Mouse (Mus musculus) stomach, embryonic 14.5 days (tissue): ENCODE measurements around the gene Il17rb. TPM values are rescaled to one million over a fixed set of nuclear protein-coding genes. Genes with fewer than 3 reads are reported as not detected.

ENCODE experiments used
- ATAC-seq: fragments of 200-750 bp; cut with Nextera tagmentation; 2 replicates; pipeline ENCODE4 v1.8.0; 2017; ENCODE audit warnings: low read depth, moderate TSS enrichment; ENCODE audit not compliant: insufficient number of reproducible peaks, insufficient read depth, low FRiP score
- H3K27ac ChIP-seq: fragments of 300-500 bp; sonication (generic); 2 replicates; pipeline ENCODE4 v1.5.1; 2014; ENCODE audit warnings: mild to moderate bottlenecking, low read length, moderate library complexity, mixed read lengths
- H3K27me3 ChIP-seq: fragments of 300-500 bp; sonication (generic); 2 replicates; pipeline ENCODE4 v1.6.1; 2014; ENCODE audit warnings: low read length, control low read depth, mixed read lengths; ENCODE audit not compliant: control insufficient read depth, insufficient read depth
- H3K36me3 ChIP-seq: fragments of 300-500 bp; sonication (generic); 2 replicates; pipeline ENCODE4 v1.6.1; 2014; ENCODE audit warnings: mild to moderate bottlenecking, control low read depth, low read length, moderate library complexity, mixed read lengths; ENCODE audit not compliant: control insufficient read depth, insufficient read depth
- H3K4me1 ChIP-seq: fragments of 300-500 bp; sonication (generic); 2 replicates; pipeline ENCODE4 v1.6.1; 2014; ENCODE audit warnings: low read length, control low read depth, mixed read lengths; ENCODE audit not compliant: control insufficient read depth, insufficient read depth
- H3K4me2 ChIP-seq: fragments of 300-500 bp; sonication (generic); replicated peaks from 2 replicates; pipeline ENCODE4 v1.6.1; 2014; ENCODE audit warnings: low read depth, low read length, control low read depth
- H3K4me3 ChIP-seq: fragments of 300-500 bp; sonication (generic); 2 replicates; pipeline ENCODE4 v1.5.1; 2014; ENCODE audit warnings: low read depth, low read length, control low read depth
- H3K9ac ChIP-seq: fragments of 300-500 bp; sonication (generic); replicated peaks from 2 replicates; pipeline ENCODE4 v1.6.1; 2014; ENCODE audit warnings: low read depth, mild to moderate bottlenecking, control low read depth, low read length, moderate library complexity, mixed read lengths
- H3K9me3 ChIP-seq: fragments of 300-500 bp; sonication (generic); 2 replicates; pipeline ENCODE4 v1.6.1; 2016; ENCODE audit warnings: low read depth, low read length, control low read depth; ENCODE audit not compliant: control insufficient read depth
- WGBS: fragments of 180-500 bp; shearing (Covaris S2); extraction: QIAGEN DNeasy Blood & Tissue Kit; methylation state at CpG from one replicate; pipeline ENCODE4 v1.1.7; 2014; 5-methylcytosine and 5-hydroxymethylcytosine counted together
- microRNA-seq: library from miRNA; unstranded; fragments of <30 nt; microRNA quantifications from one replicate; pipeline ENCODE4, GENCODE M21; 2016
- polyA plus RNA-seq: library from polyadenylated mRNA; unstranded; fragments of >200 nt; fragmentation: Nextera tagmentation; extraction: Ambion mirVana; gene quantifications from 2 replicates; pipeline ENCODE4 v1.2.1, GENCODE M21; 2014

The Il17rb gene
- polyA plus RNA-seq, 1 experiment from 2014 or later = 0.94 TPM

DNA sequence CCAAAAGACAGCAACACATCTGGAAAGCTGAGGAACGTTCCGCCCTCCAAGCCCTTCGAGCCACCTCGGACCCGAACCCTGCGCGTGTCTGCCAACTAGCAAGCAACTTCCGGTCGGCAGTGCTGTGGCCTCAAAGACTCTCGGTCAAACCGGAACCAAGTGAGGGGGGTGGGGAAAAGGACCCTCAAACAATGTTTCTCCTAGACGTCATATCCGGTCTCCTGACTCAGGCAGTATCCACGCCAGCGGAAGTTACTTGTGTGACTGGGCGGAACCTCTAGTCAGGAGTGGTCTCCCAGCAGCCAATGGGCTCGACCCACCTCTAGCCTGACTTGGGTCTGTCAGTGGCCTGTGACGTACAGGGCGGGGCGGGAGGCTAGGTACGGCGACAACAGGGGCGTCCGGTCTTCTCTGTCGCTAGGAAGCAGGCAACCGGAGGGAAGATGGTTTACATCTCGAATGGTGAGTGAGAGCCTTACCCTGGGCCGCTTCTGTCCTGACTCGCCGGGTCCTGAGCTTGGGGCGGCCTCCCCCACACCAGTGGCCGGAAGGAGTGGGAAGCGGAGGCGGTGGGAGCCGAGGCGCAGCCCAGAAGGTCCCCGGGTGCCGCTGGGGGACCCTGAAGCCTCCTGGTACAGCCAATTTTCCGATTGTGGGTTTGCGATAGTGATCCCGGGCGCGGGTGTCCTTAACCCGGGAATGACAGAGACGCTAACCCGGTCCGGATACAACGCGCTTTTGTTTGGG, 40.4 kb downstream of the Il17rb start, which contains the start of gene Selenok:
Selenok (plus strand) TSS at position 234 of the 747 bp plus-strand sequence.
- Histone ChIP-seq H3K4me2 (peak within 1 kb of the TSS; percentile 85), H3K27me3 (no peaks in the 10 kb centered on the region), H3K36me3 (peaks cover 29% of the 10 kb centered on the region), H3K4me3 (peak within 1 kb of the TSS; percentile 70), H3K9ac (peak within 1 kb of the TSS; percentile 76), H3K4me1 (peaks cover 9% of the 10 kb centered on the region), H3K27ac (peak within 1 kb of the TSS; percentile 49; the same call in 1 of the 2 replicates), H3K9me3 (no peaks in the 10 kb centered on the region)
- ATAC-seq = peak; percentile 100
- WGBS = under 1% methylated on average over 48 of the region's 49 CpGs

DNA sequence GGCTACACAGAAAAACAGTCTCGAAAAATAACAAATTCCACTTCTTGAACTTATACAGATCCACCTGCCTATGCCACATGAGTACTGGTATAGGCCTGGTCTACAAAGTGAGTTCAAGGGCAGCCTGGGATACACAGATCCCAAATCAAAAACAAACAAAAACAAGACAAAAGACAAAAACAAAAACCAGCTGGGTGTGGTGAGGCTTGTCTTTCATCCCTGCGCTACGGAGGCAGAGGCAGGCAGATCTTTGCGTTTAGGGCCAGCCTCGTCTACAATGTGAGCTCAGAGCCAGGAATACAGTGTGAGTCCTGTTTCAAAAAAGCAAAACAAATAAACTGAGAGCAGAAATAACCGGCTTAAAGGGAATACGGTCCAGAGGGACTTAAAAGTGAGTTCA, 41.1 kb downstream of the Il17rb start:
- peak overlapping the region; percentile 70 for H3K4me3 ChIP-seq
- ATAC-seq = peak; percentile 2; the same call in 1 of the 2 replicates
- WGBS = 62% methylated on average over 7 of the region's 7 CpGs
- peaks cover 9% of the 10 kb centered on the region for H3K4me1 ChIP-seq
- no peaks in the 10 kb centered on the region for H3K9me3 ChIP-seq
- peaks cover 23% of the 10 kb centered on the region for H3K36me3 ChIP-seq
- H3K4me2 ChIP-seq = peak overlapping the region; percentile 46
- peak overlapping the region; percentile 49; the same call in 1 of the 2 replicates for H3K27ac ChIP-seq
- H3K9ac ChIP-seq = 0 out of 2 replicates have a peak overlapping the region, but pooled peaks have one; percentile 25
- no peaks in the 10 kb centered on the region for H3K27me3 ChIP-seq

DNA sequence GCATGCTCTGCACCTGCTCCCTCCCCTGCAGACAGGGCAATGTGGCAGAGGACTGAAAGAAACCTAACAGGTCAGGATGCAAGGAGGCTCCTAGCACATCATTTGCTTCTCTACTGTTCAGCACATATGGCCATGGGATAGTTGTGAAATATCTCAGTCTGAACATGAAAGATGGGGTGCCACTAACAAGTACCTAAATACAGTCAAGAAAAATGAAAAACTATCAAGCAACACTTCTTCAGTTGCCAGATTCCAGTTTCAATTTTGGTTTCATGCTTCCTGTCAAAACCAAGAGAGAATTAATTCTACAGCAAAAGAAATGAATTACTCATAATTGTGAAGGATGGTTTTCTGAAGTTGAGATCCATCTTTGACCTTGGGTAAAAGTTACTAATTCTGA, 51.3 kb downstream of the Il17rb start:
- no peak overlapping the region for H3K4me3 ChIP-seq
- H3K36me3 ChIP-seq = no peaks in the 10 kb centered on the region
- no peaks in the 10 kb centered on the region for H3K9me3 ChIP-seq
- no peaks in the 10 kb centered on the region for H3K4me1 ChIP-seq
- H3K4me2 ChIP-seq = no peak overlapping the region
- H3K27me3 ChIP-seq = no peaks in the 10 kb centered on the region
- no peak for ATAC-seq
- no peak overlapping the region for H3K27ac ChIP-seq
- no peak overlapping the region for H3K9ac ChIP-seq

DNA sequence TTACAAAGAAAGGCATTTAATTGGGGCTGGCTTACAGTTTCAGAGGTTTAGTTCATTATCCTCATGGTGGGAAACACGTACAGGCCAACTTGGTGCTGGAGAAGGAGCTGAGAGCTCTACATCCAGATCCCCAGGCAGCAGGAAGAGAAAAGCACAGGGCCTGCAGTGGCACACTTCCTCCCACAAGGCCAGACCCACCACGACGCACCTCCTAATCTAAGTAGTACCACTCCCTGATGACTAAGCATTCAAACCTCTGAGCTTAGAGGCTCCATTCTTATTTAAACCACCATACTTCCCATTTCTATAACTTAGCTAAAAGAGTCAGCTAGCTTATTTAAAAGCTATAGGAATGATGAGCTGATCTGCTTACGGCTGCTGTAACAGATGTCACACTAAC, 57.9 kb downstream of the Il17rb start:
- H3K9me3 ChIP-seq = no peaks in the 10 kb centered on the region
- 84% methylated on average over 4 of the region's 4 CpGs for WGBS
- H3K4me3 ChIP-seq = no peak overlapping the region
- no peak overlapping the region for H3K4me2 ChIP-seq
- H3K27ac ChIP-seq = no peak overlapping the region
- H3K36me3 ChIP-seq = no peaks in the 10 kb centered on the region
- ATAC-seq = no peak
- H3K4me1 ChIP-seq = no peaks in the 10 kb centered on the region
- no peak overlapping the region for H3K9ac ChIP-seq
- H3K27me3 ChIP-seq = no peaks in the 10 kb centered on the region

DNA sequence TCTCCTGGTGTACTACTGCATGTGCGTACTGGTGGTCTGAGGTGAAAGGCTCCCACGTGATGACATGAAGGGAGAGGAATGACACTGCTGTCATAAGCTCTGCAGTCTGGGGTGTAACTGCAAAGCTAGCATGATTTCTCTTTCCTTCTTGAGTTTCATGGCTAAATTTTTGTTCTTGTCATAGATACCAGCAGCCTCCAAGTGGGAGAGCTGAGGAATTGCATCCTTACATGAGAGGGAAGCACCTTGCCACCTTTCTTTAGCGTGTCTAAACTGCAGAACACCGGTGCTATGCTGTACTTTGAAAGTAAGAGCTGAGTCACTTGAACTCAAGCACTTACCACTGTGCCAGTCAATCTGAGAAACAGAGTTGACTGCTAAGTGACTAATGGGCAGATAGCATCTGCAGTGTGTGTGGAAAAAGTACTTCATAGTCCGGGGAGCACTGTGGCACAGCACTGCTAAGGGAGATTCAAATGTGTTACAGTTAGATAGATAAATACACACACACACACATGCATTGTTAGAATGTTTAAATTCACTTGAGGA, 61.9 kb downstream of the Il17rb start:
- H3K4me1 ChIP-seq = no peaks in the 10 kb centered on the region
- no peaks in the 10 kb centered on the region for H3K27me3 ChIP-seq
- H3K4me3 ChIP-seq = no peak overlapping the region
- no peak for ATAC-seq
- H3K9me3 ChIP-seq = no peaks in the 10 kb centered on the region
- WGBS = 65% methylated on average over 5 of the region's 5 CpGs
- H3K9ac ChIP-seq = no peak overlapping the region
- H3K36me3 ChIP-seq = no peaks in the 10 kb centered on the region
- H3K27ac ChIP-seq = no peak overlapping the region
- no peak overlapping the region for H3K4me2 ChIP-seq

Small RNA genes lying within 50 kb of the gene (microRNA-seq; reads per million reads assigned to microRNA genes)
- gene Mir6947 = not detected

Other genes with a start within 250 kb of the Il17rb start
- 220 and 234 TPM in 2 replicates for gene Selenok, start 40.6 kb downstream of the Il17rb start, polyA plus RNA-seq
- 54.0 and 56.7 TPM in 2 replicates for gene Actr8, start 30.6 kb downstream of the Il17rb start, polyA plus RNA-seq
- gene Chdh, start 127 bp upstream of the Il17rb start, polyA plus RNA-seq = 0.84 and 1.1 TPM in 2 replicates